Mouse (Mus musculus) ES-Bruce4 (cell line): ENCODE results near the gene Uxt. TPM values are rescaled to one million over a fixed set of nuclear protein-coding genes. Genes with fewer than 3 reads are reported as not detected.

Experiments used
- H3K27ac ChIP-seq: 2 replicates; pipeline ENCODE4 v1.5.1; 2012; ENCODE audit warnings: low read length, inconsistent platforms; ENCODE audit not compliant: insufficient read depth
- H3K27me3 ChIP-seq: 2 replicates; pipeline ENCODE4 v1.6.1; 2012; ENCODE audit warnings: mild to moderate bottlenecking, low read length, inconsistent platforms; ENCODE audit not compliant: control insufficient read depth, poor library complexity, insufficient read depth, severe bottlenecking
- H3K36me3 ChIP-seq: 2 replicates; pipeline ENCODE4 v1.6.1; 2012; ENCODE audit warnings: inconsistent platforms, mild to moderate bottlenecking, low read length, moderate library complexity; ENCODE audit not compliant: control insufficient read depth, poor library complexity, insufficient read depth, severe bottlenecking
- H3K4me1 ChIP-seq: one replicate; pipeline ENCODE4 v1.8.1; 2011; ENCODE audit warnings: low read length; ENCODE audit not compliant: control insufficient read depth, insufficient read depth
- H3K4me3 ChIP-seq: 2 replicates; pipeline ENCODE4 v1.5.1; 2011; ENCODE audit warnings: low read depth, mild to moderate bottlenecking, low read length
- H3K9ac ChIP-seq: 2 replicates; pipeline ENCODE4 v1.6.1; 2012; ENCODE audit warnings: low read depth, mild to moderate bottlenecking, inconsistent platforms; ENCODE audit not compliant: poor library complexity, severe bottlenecking
- H3K9me3 ChIP-seq: replicated peaks from 2 replicates; pipeline ENCODE4 v1.6.1; 2012; ENCODE audit warnings: mild to moderate bottlenecking, low read length, inconsistent platforms; ENCODE audit not compliant: control insufficient read depth, poor library complexity, insufficient read depth, severe bottlenecking
- CTCF ChIP-seq: IDR thresholded peaks from one replicate; pipeline ENCODE4 v1.8.1; 2011; ENCODE audit warnings: low read depth, low read length
- EP300 ChIP-seq: IDR thresholded peaks from 2 replicates; pipeline ENCODE4 v1.6.1; 2011; ENCODE audit warnings: low read depth, low read length; ENCODE audit not compliant: insufficient read depth
- POLR2A ChIP-seq: IDR thresholded peaks from one replicate; pipeline ENCODE4 v1.8.1; 2011; ENCODE audit warnings: low read length; ENCODE audit not compliant: insufficient read depth
- polyA plus RNA-seq: library from polyadenylated mRNA; stranded (reverse); fragments of >200 nt; gene quantifications from 2 replicates; pipeline ENCODE4 v1.2.4, GENCODE M21; 2011; ENCODE audit warnings: low read depth; ENCODE audit not compliant: missing spikeins, insufficient read depth, insufficient read length

The Uxt gene
- polyA plus RNA-seq, result 33.7 and 41.9 TPM in 2 replicates

DNA sequence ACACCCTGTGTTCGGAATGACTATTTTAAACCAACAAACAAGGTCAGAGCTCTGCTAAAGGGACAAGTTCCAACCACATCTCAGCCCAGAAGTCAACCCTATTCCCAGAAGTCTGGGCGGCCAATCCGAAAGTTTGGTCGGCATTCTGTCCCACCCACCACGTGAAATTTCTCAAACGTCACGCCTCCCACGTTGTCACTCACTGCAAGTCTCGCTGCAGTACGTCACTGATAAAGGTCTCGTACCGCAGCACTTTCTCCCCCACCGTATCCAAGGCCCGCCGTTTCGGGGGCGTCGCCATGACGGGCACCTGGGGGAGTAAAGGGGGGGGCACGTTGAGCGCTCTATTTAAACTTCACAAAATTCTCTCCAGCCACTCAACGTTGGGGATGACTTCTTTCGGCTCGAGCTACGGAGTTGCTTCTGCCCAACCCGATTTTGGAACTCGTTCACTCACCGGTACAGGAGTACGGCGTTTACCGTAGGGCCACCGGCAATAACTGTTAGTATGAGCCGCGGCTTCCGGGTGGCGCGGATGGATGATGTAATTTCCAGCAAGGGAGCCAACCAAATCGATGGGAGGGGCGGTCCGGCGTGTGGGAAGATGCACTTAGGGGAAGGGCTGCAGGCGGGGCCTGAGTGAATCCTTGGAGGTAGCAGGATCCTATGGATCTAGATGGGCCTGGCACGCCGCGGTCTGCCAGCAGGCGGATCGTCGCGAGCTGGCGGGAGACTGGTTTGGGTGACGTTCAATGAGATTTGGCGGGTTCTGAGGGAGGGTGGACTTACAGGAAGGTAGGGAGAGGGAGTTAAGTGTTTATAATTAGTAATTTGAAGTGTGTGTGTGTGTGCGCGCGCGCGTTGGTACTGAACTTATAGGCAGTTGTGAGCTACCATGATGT lies at the start of gene Uxt:
TSS of gene Uxt (minus strand) at position 541 of the 902 bp plus-strand sequence.
- H3K27ac ChIP-seq, result peak within 1 kb of the TSS; percentile 73
- peaks cover 8% of the 10 kb centered on the region for H3K36me3 ChIP-seq
- no peak for TF ChIP-seq EP300
- TF ChIP-seq POLR2A, result peak; percentile 36

DNA sequence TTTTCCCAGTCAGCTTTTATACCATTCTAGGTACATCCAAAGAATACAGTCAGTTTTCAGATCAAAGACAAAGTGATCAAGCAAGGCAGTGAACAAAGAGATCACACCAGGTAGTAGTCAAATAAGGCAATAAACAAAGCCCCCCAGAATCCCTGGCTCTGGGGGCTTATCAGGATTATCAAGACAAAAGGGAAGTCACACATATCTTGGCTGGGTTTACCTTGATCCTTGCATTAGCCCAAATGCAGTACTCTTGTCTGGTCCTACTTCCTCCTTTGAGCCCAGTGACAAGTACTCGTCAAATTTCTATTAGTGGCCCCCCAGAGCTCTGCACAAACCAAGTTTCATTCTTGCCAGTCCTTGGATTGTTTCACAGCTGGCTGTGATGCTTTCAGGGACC lies 19.1 kb upstream of the Uxt start:
- no peaks in the 10 kb centered on the region for H3K4me1 ChIP-seq
- no peak overlapping the region for H3K9ac ChIP-seq
- H3K4me3 ChIP-seq, result no peak overlapping the region
- no peaks in the 10 kb centered on the region for H3K9me3 ChIP-seq
- no peak overlapping the region for H3K27ac ChIP-seq
- TF ChIP-seq EP300 (no peak), CTCF (no peak), POLR2A (no peak)
- H3K27me3 ChIP-seq, result no peaks in the 10 kb centered on the region
- H3K36me3 ChIP-seq, result no peaks in the 10 kb centered on the region

More for the DNA sequence above, at the start of gene Uxt:
- Histone ChIP-seq H3K27me3 (no peaks in the 10 kb centered on the region), H3K9ac (peak within 1 kb of the TSS; percentile 80), H3K9me3 (no peaks in the 10 kb centered on the region), H3K4me3 (peak within 1 kb of the TSS; percentile 97), H3K4me1 (no peaks in the 10 kb centered on the region)

DNA sequence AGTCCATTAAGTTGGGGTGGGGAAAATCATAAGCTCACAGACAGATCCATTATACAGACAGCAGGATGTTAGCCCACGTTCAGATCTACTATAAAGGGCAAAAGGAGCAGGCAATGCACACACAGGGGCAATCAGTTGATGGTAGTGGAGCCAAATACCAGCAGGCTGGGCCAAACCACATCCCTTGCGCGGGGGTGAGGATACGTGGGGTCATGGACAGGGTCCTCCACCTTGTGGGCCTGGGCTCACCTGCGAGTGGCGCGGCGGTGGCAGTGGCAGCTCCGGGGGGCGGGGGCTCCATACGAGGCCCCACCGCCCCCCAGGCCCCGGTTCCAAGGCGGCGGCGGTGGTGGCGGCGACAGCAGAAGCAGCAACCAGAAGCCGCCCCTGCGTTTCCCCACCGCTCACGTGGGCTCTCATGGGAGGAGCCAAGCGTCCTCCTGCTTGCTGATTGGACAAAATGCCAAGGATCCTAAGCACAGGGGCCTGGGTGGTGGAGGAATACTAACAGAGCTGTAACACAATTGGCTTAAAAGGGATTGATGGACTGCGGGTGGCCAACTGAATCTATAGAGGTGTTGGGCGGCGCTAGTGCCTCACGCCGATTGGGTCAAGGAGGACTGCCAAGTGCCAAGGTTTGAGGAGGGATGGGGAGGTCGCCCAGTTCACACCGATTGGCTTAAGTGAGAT lies 11.5 kb downstream of the Uxt start, which contains the start of gene Elk1:
TSS of gene Elk1 (minus strand) at position 418 of the 690 bp plus-strand sequence.
- Histone ChIP-seq H3K9me3 (no peaks in the 10 kb centered on the region), H3K27ac (peak within 1 kb of the TSS; percentile 13; the same call in 1 of the 2 replicates), H3K36me3 (no peaks in the 10 kb centered on the region), H3K4me3 (peak within 1 kb of the TSS; percentile 79), H3K27me3 (no peaks in the 10 kb centered on the region), H3K9ac (peak within 1 kb of the TSS; percentile 85), H3K4me1 (no peaks in the 10 kb centered on the region)
- TF ChIP-seq POLR2A, result no peak
- TF ChIP-seq CTCF, result no peak

DNA sequence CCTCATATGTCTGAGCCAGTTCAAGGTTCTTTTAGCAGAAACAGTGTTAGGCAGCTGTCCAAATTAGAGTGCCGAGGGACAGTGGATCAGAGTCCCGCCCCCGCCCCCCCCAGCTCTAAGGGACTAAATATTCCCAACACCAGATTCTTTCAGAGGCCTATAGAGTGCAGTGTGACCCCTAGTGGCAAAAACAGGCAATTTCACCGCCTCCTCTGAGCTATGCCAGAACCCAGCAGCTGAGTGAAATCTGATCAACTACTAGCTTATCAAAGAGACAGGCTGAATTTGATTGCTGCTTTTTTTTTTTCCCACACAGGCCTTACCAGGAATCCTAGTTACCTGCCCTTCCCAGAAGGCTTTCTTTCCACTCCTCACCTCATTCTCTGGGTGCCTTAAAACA lies 15.8 kb downstream of the Uxt start:
- TF ChIP-seq POLR2A (no peak), EP300 (no peak), CTCF (peak; percentile 31)
- Histone ChIP-seq H3K27ac (no peak overlapping the region), H3K9ac (no peak overlapping the region)

DNA sequence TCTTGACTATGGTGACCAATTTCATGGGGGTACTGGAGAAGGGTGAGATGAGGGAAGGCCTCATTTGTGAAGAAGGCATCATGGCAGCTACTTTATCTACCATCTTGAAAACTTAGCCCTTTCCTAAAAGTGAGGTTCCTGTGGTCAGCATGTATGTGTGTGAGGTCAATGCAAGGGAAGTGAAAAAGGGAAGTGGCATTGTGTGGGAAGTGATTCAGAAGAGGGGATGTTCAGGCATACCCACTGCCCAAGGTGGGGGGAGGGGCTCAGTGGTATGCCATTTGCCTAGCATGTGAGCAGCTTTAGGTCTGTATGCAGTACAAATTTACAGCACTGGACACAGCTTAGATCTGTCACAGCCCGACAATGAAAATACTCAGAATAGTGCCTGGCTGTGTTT lies 29.9 kb downstream of the Uxt start:
- H3K4me1 ChIP-seq, result peaks cover 6% of the 10 kb centered on the region
- H3K36me3 ChIP-seq, result peaks cover 5% of the 10 kb centered on the region
- H3K9ac ChIP-seq, result no peak overlapping the region
- TF ChIP-seq EP300 (no peak), POLR2A (no peak), CTCF (no peak)
- H3K27me3 ChIP-seq, result no peaks in the 10 kb centered on the region
- no peak overlapping the region for H3K27ac ChIP-seq
- no peak overlapping the region for H3K4me3 ChIP-seq
- no peaks in the 10 kb centered on the region for H3K9me3 ChIP-seq

More for the DNA sequence above, 15.8 kb downstream of the Uxt start:
- no peaks in the 10 kb centered on the region for H3K4me1 ChIP-seq
- H3K4me3 ChIP-seq, result no peak overlapping the region
- H3K27me3 ChIP-seq, result no peaks in the 10 kb centered on the region
- no peaks in the 10 kb centered on the region for H3K9me3 ChIP-seq
- H3K36me3 ChIP-seq, result 0 out of 2 replicates have a peak, but pooled peaks cover 3% of the 10 kb centered on the region

DNA sequence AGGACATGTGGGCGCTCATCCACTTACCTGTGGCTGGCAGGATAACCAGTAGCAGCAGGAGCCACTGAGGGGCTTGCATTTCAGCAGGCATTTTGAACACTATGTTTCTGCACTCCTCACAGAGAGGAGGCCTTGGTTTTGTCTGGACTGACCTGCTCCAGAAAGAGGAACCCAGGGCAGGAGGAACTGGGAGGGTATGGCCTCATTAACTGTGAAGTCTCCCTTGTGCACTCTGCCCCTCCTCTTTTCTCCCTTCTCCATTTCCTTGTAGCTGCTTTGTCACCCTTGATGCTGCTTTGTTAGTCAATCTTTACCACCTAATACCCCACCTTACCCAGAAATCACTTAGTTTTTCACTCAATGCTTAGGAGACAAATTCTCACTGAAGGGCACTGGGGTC lies 30.5 kb downstream of the Uxt start, which contains the start of gene Cfp:
TSS of gene Cfp (minus strand) at position 192 of the 400 bp plus-strand sequence.
- Histone ChIP-seq H3K36me3 (peaks cover 5% of the 10 kb centered on the region), H3K4me3 (no peak within 1 kb of the TSS), H3K9me3 (no peaks in the 10 kb centered on the region), H3K27ac (no peak within 1 kb of the TSS; the same call in 1 of the 2 replicates), H3K27me3 (no peaks in the 10 kb centered on the region), H3K9ac (no peak within 1 kb of the TSS), H3K4me1 (peaks cover 6% of the 10 kb centered on the region)
- TF ChIP-seq POLR2A (no peak), CTCF (no peak), EP300 (no peak)
